Mouse (Mus musculus): ENCODE measurements around the gene 2310061N02Rik.

DNA sequence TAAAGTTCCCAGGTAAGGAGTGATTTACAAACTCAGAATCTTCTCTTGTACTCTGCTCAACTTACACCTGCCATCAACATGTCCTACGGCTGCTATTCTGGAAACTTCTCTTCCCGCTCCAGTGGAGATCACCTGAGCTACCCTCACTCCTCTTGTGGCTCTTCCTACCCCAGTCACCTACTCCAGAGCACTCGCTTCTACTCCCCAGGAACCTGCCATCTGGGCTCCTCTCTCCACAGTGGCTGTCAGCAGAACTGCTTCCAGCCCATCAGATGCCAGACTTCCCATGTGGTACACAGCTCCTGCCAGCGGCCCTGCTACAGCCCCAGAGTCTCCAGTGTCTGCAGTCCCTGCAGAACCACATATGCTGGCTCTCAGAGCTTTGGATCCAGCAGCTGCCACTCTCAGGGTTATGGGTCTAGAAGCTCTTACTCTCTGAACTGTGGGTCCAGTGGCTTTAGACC, 21.1 kb upstream of the 2310061N02Rik start, which contains the start of gene Krtap13-1:
- TF ChIP-seq CTCF (IDR thresholded peaks at IDR 0.05; ENCODE audit: insufficient read depth, low read length) (no peak), POLR2A (IDR thresholded peaks at IDR 0.05; ENCODE audit: borderline replicate concordance, extremely low read depth, low read depth, low read length) (no peak)

Data from lung, adult 2 months (tissue).